Mouse (Mus musculus): ENCODE measurements around the gene Hdac10.

Gene Hdac10

GRCm38 (mm10) chr15:89124312-89124711 is 4.2 kb downstream of the Hdac10 start:
- DNase-seq (ENCODE audit: low spot score in 2 of 2), result no peak

GRCm38 (mm10) chr15:89123595-89123994 is 4.9 kb downstream of the Hdac10 start:
- peak in 1 of 2 experiments; percentile 70 for DNase-seq (ENCODE audit: low spot score in 2 of 2)

- DNase-seq (ENCODE audit: low spot score in 2 of 2), result peak; percentile 96 to 98
These were observed 5.7 kb downstream of the Hdac10 start, which contains the start of gene Tubgcp6 for GRCm38 (mm10) chr15:89122649-89123366. TSS of gene Tubgcp6 (minus strand) at chr15:89123112.

DNA sequence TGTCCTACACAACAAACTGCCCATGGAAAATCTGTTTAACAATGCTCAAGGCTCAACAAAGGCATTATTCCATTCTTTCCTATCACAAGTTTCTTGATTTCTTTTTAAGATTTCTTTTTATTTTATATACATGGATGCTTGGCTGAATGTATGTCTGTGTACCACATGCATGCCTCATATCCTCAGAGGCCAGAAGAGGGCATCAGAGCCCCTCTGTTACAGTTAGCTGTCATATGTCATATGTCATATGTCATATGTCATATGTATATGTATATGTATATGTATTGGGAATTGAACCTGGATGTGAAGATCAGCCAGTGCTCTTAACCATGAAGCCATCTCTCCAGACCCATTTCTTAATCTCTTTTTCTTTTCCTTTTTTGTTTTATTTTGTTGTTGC is 10.5 kb downstream of the Hdac10 start:
- no peak for DNase-seq (ENCODE audit: low spot score in 2 of 2)

DNA sequence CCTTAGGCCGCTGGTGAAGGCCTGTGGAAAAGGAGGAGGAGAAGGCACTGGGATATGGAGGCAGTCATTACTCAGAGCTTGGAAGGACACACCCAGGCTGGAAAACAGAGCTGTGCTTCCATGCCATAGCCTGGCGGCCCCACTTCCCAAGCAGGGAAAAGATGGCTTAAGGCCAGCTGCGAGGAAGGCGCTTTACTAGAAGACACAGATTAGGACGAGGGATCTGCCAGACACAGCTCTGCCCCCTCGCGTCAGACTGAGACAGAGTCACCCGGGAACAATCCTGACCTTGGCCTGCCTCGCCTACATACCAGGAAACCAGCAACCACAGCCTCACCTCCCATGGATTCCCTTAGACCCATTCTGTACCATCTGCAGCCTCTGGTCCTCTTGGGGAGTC is 18.4 kb downstream of the Hdac10 start:
- DNase-seq (ENCODE audit: low spot score in 2 of 2), result no peak

DNA sequence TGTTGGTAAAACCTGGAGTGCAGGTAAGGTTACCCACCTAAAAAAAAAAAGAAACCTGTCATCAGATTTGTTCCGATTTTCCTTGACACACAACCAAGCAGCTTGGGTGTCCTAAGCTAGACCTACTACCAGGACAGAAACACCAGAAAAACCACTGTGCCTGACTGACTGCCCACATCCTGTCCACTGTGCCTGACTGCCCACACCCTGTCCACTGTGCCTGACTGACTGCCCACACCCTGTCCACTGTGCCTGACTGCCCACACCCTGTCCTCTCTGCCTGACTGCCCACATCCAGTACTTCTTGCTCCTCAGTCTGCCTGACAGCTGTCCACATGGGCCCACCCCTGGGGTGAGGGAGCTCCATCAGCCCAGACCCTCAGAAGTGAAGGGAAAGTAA is 21.5 kb downstream of the Hdac10 start:
- DNase-seq (ENCODE audit: low spot score in 2 of 2), result no peak

DNA sequence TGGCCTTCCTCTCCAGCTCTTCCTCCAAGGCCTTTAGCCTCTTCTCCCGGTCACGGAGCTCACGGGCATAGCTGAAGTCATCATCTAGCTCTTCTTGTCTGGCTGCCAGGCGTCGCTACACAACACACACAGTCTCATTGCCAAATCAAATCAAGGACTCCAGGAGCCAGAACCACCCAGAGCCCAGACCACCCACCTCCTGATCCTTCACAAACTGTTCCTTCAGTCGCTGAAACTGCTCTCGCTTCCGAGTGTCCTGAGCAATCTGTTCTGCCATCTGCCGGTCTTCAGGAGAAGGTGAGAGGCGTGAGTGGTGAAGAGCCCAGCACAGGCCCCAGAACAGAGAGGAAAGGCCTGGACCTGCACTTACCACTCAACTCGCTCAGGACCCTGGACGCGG is 22.4 kb downstream of the Hdac10 start:
- DNase-seq (ENCODE audit: low spot score in 2 of 2), result peak; percentile 46 to 65

DNA sequence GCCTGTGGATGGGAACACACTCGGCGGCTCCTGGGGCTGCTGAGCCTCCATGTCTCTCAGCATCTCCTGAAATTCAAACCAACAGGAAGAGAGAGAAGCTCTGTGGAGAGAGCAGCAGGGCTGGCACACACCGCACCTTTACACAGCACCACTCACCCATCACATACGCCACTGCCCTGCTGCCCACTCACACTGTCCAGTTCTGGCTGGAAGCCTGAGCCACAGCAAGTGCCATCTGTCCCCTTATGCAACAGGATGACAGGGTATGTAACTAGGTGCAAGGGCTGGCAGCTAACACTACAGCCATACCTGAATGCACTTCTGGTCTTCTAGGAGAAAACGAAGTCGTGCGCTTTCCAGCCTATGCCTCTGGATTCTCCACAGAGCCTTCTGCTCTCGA is 24.1 kb downstream of the Hdac10 start:
- peak; percentile 59 to 76 for DNase-seq (ENCODE audit: low spot score in 2 of 2)

GRCm38 (mm10) chr15:89103921-89104320 is 24.6 kb downstream of the Hdac10 start:
- no peak for DNase-seq (ENCODE audit: low spot score in 2 of 2)

GRCm38 (mm10) chr15:89102646-89103045 is 25.9 kb downstream of the Hdac10 start:
- no peak for DNase-seq (ENCODE audit: low spot score in 2 of 2)

DNA sequence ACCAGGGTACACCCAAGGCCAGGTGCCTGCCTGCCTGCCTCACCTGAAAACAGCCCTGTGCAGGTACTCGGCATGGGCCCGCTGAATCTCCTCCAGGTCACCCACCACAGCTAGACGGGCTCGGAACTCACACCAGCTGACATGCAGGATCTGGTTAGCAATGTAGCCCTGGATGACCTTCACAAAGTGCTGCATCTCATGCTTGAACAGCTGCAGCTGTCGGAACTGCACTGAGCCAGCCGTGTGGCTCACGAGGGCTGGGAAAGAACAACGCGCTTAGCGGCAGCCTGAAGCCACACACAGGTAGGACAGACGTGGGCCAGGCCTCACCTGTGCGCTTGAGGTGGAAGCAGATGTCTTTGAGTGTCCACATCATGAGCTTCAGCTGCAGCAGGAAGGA is 27.7 kb downstream of the Hdac10 start:
- no peak for DNase-seq (ENCODE audit: low spot score in 2 of 2)

DNA sequence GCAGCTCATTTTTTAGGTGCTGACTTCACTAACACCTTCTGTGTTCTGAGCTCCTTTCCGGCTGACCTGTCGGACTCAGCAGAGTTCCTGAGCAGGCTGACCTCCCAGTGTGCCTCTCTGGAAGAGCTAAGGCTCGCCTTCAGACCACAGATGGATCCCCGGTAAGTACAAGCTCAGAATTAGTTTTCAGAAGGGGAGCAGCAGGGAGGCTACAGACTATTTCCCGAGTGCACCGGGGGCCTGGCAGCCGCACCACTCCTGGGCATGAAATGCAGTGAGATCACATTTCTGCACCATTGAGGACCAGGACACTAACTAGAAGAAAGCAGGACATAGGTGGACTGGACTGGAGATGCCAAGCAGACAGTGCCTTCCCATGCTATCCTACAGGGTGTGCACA is 29.9 kb downstream of the Hdac10 start:
- no peak for DNase-seq (ENCODE audit: low spot score in 2 of 2)

DNA sequence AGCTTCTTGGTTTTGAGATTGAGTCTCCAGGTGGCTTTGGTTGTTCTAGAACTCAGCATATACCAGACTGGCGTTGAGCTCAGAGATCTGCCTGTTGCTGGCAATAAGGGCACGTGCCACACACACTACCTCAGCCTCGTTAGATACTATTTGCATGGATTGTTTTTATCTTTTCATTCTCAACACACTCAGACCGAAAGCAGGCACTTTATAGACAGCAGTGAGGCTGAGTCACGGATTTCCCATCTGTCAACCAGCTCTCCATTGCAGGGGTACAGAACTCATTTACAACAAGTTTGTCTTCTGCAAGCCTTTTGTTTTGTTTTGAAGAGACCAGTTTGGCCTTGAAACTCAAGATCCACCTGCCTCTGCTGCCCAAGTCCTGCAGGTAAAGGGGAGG is 31.1 kb downstream of the Hdac10 start:
- no peak for DNase-seq (ENCODE audit: low spot score in 2 of 2)

GRCm38 (mm10) chr15:89092181-89092580 is 36.3 kb downstream of the Hdac10 start:
- no peak for DNase-seq (ENCODE audit: low spot score in 2 of 2)

DNA sequence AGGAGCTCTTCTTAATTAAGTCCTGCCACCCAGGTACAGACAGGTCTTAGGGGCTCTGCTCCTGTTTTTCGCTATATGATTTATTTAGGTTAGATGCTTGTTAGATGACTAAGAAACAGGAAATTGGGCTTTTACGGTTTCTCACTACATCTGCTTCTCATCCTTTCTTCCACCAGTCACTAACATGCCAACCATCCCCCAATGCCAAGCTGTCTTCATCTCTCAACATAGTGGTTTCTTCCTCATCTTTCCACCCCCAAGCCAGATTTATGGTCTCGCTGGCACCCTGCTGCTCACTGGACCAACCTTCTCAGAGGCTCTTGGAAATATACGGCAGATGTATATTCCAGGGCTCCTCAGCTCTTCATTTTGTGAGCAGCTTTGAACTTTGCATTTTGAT is 37.8 kb downstream of the Hdac10 start:
- no peak for DNase-seq (ENCODE audit: low spot score in 2 of 2)

DNA sequence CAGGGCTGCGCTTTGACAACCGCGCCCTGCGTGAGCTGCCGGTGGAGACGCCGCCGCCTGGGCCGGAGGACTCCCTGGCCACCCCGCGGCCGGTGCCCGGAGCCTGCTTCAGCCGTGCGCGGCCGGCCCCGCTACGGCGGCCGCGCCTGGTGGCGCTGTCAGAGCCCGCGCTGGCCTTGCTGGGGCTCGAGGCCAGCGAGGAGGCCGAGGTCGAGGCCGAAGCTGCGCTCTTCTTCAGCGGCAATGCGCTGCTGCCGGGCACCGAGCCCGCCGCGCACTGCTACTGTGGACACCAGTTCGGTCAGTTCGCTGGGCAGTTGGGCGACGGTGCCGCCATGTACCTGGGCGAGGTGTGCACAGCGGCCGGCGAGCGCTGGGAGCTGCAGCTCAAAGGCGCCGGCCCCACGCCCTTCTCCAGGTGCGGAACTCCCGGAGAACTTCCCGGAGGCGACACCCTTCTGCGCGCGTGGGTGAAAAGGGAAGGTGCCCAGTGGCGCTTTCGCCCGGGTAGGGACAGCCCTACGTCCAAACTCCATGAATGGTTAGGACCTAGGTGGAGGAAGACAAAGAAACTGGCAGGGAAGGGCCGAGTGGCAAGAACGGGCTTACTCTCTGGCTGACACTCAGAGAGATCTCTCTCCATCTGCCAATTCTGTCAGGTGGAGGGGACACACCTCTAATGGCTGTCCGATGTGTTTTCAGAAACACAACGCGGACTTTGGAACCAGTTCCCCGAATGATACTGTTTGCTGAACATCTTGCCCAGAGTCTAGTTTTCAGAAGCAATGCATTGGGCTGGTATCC is 39.0 kb downstream of the Hdac10 start:
- no peak for DNase-seq (ENCODE audit: low spot score in 2 of 2)

DNA sequence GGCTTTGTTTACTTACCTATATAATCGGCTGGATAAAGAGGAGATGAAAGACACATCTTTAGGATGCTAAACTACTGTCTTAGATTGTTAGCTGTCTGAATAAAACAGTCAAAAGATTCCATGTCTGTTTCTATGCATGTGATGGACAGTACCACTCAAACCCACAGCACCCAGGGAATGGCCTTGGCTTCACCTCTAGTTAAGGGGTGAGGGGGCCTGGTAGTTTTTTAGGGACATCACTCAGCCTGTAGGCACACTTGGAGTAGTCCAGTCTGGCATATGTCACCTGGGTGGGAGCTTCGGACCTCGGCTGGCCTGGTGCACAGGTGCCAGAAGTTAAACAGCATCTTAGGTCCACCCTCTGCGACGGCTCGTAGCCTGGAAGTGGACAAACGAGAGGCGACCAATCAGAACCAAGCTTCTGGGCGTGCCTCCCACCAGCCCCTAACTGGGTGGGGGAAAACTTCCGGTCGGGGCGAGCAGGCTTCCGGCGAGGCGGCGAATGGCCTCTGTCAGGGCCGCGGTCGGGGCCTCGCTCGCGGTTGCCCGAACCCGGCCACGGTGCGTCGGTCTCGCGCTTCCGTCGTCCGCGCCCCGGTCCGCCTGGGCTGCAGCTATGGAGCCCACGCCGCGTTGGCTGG is 39.8 kb downstream of the Hdac10 start, which contains the start of gene Selenoo:
Gene Selenoo, plus strand, starts transcription at position 478 of the 641 bp plus-strand sequence.
- peak; percentile 90 for DNase-seq (ENCODE audit: low spot score in 2 of 2)

- DNase-seq (ENCODE audit: low spot score in 2 of 2), result no peak
These were observed 43.7 kb downstream of the Hdac10 start for GRCm38 (mm10) chr15:89084826-89085225.

DNA sequence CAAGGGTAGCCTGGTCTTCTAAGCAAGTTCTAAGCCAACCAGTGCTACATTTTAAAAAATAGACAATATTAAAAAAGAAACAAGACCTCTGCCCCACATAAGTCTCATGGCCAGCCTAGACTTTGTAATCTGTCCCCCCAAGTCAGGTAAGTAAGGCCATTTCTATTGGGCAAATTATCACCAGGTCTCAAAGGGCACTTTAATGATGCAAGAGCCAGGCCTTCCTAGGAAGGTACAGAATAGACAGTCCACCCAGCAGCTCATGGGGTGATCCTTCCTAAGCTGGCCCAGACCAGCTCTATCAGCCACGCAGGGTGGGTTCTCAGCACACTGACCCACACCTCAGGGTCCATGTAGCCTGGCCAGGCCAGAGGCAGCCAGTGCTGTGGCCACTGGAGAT is 44.6 kb downstream of the Hdac10 start:
- no peak for DNase-seq (ENCODE audit: low spot score in 2 of 2)

- no peak for DNase-seq (ENCODE audit: low spot score in 2 of 2)
These were observed 50.2 kb downstream of the Hdac10 start for GRCm38 (mm10) chr15:89078208-89078836.

DNA sequence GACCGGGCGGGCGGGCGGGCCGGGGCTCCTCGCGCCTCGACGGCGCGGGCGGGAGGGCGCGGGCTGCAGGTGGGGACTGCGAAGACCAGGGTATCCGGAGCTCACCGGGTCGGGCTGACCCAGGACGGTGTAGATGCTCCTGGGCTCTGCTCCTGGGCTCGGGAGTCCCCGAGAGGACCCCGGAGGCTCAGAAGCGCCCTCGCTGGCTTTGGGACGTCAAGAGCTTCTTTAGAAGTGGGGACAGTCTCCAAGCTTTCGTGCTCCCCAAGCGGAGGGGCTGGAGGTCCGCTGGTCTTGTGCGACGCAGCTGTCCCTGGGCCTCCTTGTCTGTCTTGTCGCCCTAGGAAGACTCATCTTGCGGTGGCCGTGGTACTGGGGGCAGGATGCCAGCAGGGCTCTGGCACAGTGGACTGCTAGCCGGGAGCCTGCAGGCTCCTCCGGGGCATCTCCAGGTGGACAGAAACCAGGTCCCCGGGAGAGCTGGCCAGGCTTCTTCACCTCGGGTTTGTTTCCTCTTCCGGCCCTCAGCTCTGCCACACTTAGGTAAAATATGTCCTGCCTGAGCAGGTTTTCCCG is 52.3 kb downstream of the Hdac10 start:
- DNase-seq (ENCODE audit: low spot score in 2 of 2), result peak in 1 of 2 experiments; percentile 45
